Mouse (Mus musculus) spleen, adult 2 months (tissue): ENCODE measurements around the gene Dnttip1.

ENCODE experiments used
- CTCF ChIP-seq: fragments of 200-500 bp; IDR thresholded peaks from 2 replicates; pipeline ENCODE4 v1.5.1; 2011; ENCODE audit warnings: mild to moderate bottlenecking, inconsistent platforms; ENCODE audit not compliant: insufficient read depth, insufficient read length, insufficient replicate concordance; ENCODE audit errors: extremely low read depth
- POLR2A ChIP-seq: fragments of 200-500 bp; IDR thresholded peaks from 2 replicates; pipeline ENCODE4 v1.6.1; 2011; ENCODE audit warnings: low read depth, low read length, inconsistent platforms

DNA sequence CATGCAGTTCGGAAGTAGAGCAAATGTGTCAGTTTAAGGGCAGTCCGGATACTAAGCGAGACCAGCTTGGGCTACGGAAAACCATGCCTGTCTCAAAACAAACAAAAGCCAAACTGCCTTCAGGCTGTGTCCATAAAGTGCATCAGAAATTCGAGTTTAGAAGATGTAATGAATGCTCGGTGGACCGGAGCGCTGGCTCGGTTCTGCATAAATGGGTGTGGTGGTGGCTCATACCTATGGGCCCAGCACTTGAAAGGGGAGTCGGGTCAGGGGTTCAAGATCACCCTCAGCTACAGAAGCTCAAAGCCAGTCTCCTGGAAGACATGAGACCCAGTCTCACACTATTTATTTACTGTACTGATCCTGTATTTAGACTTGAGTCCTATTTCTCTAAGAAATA is 42.0 kb downstream of the Dnttip1 start:
- TF ChIP-seq POLR2A (no peak), CTCF (no peak)
